Mouse (Mus musculus): ENCODE measurements around the gene Dph1.

- TF ChIP-seq CHD2 (IDR thresholded peaks at IDR 0.05; ENCODE audit: low read depth, low read length) (no peak), MAFK (IDR thresholded peaks at IDR 0.05; ENCODE audit: insufficient read depth, low read depth, low read length) (no peak), HCFC1 (IDR thresholded peaks at IDR 0.05; ENCODE audit: borderline replicate concordance, insufficient read depth, low read length) (no peak)
Measured at GRCm38 (mm10) chr11:75230272-75230760, 39.3 kb upstream of the Dph1 start.

Data from ES-E14 (cell line).